Mouse (Mus musculus) CD4-positive naive resting alpha-beta T cell, adult 76 days (primary cell): ENCODE results near the gene Map3k4. TPM values are rescaled to one million over a fixed set of nuclear protein-coding genes. Genes with fewer than 3 reads are reported as not detected.

ENCODE experiments used
- total RNA-seq: library from RNA; stranded (reverse); gene quantifications from one replicate; pipeline ENCODE4 v1.2.4, GENCODE M21; 2023

Gene Map3k4
- total RNA-seq, result 54.4 TPM

DNA sequence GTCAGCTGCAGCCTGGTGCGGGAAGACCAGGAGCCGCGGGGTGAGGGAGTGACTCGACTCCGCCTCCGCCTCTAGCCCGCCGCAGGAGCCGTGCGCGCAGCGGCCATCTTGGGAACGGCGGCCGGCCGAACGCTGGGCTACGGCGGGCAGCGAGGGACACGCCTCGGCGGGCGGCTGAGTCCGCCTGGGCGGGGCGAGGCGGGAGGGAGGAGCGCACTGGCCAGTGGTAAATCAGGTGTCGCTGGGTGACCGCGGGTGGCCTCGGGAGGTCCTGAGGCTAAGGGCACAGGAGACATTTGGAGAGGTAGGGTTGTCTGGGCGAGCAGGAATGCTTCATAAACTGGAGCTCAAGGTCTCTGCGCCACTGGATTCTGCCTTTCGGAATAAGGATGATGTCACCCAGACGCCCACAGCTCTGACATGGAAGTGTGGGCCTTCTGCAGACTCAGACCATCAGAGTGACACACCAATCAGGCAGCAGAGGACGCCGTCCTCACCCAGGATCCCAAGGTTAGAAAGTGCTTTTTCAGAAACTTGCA is at the start of gene Map3k4:
Gene Map3k4, minus strand, starts transcription at position 134 of the 539 bp plus-strand sequence.

Other genes starting within 250 kb of the Map3k4 start
- 11.9 TPM for gene Agpat4, start 200.1 kb downstream of the Map3k4 start, total RNA-seq
- gene Plg, start 59.8 kb upstream of the Map3k4 start, total RNA-seq, result not detected
- 0.41 TPM for gene Slc22a3, start 188.9 kb upstream of the Map3k4 start, total RNA-seq